Mouse (Mus musculus): ENCODE measurements around the gene Gm49486. TPM values are rescaled to one million over a fixed set of nuclear protein-coding genes. Genes with fewer than 3 reads are reported as not detected.

Gene Gm49486
- total RNA-seq, 2 experiments from 2014 or later, result not detected

GRCm38 (mm10) chr15:79263726-79264125 is 34.5 kb downstream of the Gm49486 start:
- ATAC-seq (replicated peaks; ENCODE audit: low FRiP score, poor library complexity, severe bottlenecking), result no peak

GRCm38 (mm10) chr15:79265384-79265783 is 36.2 kb downstream of the Gm49486 start:
- no peak for ATAC-seq (replicated peaks; ENCODE audit: low FRiP score, poor library complexity, severe bottlenecking)

- ATAC-seq (replicated peaks; ENCODE audit: low FRiP score, poor library complexity, severe bottlenecking), result no peak
Observed at GRCm38 (mm10) chr15:79268521-79268920, 39.3 kb downstream of the Gm49486 start.

GRCm38 (mm10) chr15:79270317-79271123 is 41.3 kb downstream of the Gm49486 start:
- ATAC-seq (replicated peaks; ENCODE audit: low FRiP score, poor library complexity, severe bottlenecking), result no peak

GRCm38 (mm10) chr15:79271124-79271746 is 42.0 kb downstream of the Gm49486 start:
- no peak for ATAC-seq (replicated peaks; ENCODE audit: low FRiP score, poor library complexity, severe bottlenecking)

GRCm38 (mm10) chr15:79273020-79273419 is 43.8 kb downstream of the Gm49486 start:
- ATAC-seq (replicated peaks; ENCODE audit: low FRiP score, poor library complexity, severe bottlenecking), result no peak

- no peak for ATAC-seq (replicated peaks; ENCODE audit: low FRiP score, poor library complexity, severe bottlenecking)
Observed at GRCm38 (mm10) chr15:79277728-79278127, 48.5 kb downstream of the Gm49486 start.

GRCm38 (mm10) chr15:79280209-79280608 is 51.0 kb downstream of the Gm49486 start:
- no peak for ATAC-seq (replicated peaks; ENCODE audit: low FRiP score, poor library complexity, severe bottlenecking)

- ATAC-seq (replicated peaks; ENCODE audit: low FRiP score, poor library complexity, severe bottlenecking), result no peak
Observed at GRCm38 (mm10) chr15:79280850-79281249, 51.7 kb downstream of the Gm49486 start.

- no peak for ATAC-seq (replicated peaks; ENCODE audit: low FRiP score, poor library complexity, severe bottlenecking)
Observed at GRCm38 (mm10) chr15:79281389-79281788, 52.2 kb downstream of the Gm49486 start.

GRCm38 (mm10) chr15:79282434-79282833 is 53.2 kb downstream of the Gm49486 start:
- ATAC-seq (replicated peaks; ENCODE audit: low FRiP score, poor library complexity, severe bottlenecking), result no peak

- no peak for ATAC-seq (replicated peaks; ENCODE audit: low FRiP score, poor library complexity, severe bottlenecking)
Observed at GRCm38 (mm10) chr15:79283371-79283770, 54.2 kb downstream of the Gm49486 start.

GRCm38 (mm10) chr15:79285399-79285798 is 56.2 kb downstream of the Gm49486 start, which contains the start of gene Baiap2l2:
TSS of gene Baiap2l2 (minus strand) at chr15:79285537.
- no peak for ATAC-seq (replicated peaks; ENCODE audit: low FRiP score, poor library complexity, severe bottlenecking)

- no peak for ATAC-seq (replicated peaks; ENCODE audit: low FRiP score, poor library complexity, severe bottlenecking)
Observed at GRCm38 (mm10) chr15:79286141-79286540, 57.0 kb downstream of the Gm49486 start.

GRCm38 (mm10) chr15:79287091-79287490 is 57.9 kb downstream of the Gm49486 start:
- ATAC-seq (replicated peaks; ENCODE audit: low FRiP score, poor library complexity, severe bottlenecking), result no peak

- ATAC-seq (replicated peaks; ENCODE audit: low FRiP score, poor library complexity, severe bottlenecking), result no peak
Observed at GRCm38 (mm10) chr15:79288387-79288786, 59.2 kb downstream of the Gm49486 start.

GRCm38 (mm10) chr15:79289441-79289840 is 60.2 kb downstream of the Gm49486 start:
- no peak for ATAC-seq (replicated peaks; ENCODE audit: low FRiP score, poor library complexity, severe bottlenecking)

- ATAC-seq (replicated peaks; ENCODE audit: low FRiP score, poor library complexity, severe bottlenecking), result no peak
Observed at GRCm38 (mm10) chr15:79290340-79290739, 61.1 kb downstream of the Gm49486 start.

- no peak for ATAC-seq (replicated peaks; ENCODE audit: low FRiP score, poor library complexity, severe bottlenecking)
Observed at GRCm38 (mm10) chr15:79292779-79293178, 63.6 kb downstream of the Gm49486 start.

GRCm38 (mm10) chr15:79298553-79298952 is 69.4 kb downstream of the Gm49486 start:
- no peak for ATAC-seq (replicated peaks; ENCODE audit: low FRiP score, poor library complexity, severe bottlenecking)

- no peak for ATAC-seq (replicated peaks; ENCODE audit: low FRiP score, poor library complexity, severe bottlenecking)
Observed at GRCm38 (mm10) chr15:79299563-79300155, 70.5 kb downstream of the Gm49486 start.

Data from erythroblast, adult 5-6 weeks (primary cell).